Mouse (Mus musculus): ENCODE measurements around the gene Alpk1. TPM values are rescaled to one million over a fixed set of nuclear protein-coding genes. Genes with fewer than 3 reads are reported as not detected.

Alpk1 gene
- polyA plus RNA-seq, 1 experiment from 2014 or later: 0.74 TPM

- no peak for ATAC-seq (ENCODE audit: insufficient number of reproducible peaks, insufficient read depth, low FRiP score, low TSS enrichment, low read depth)
- no peaks in the 10 kb centered on the region for H3K9me3 ChIP-seq
- no peak overlapping the region for H3K4me2 ChIP-seq
- 52% methylated on average over 8 of the region's 8 CpGs for WGBS
- peaks cover 45% of the 10 kb centered on the region for H3K27me3 ChIP-seq
- no peak overlapping the region for H3K27ac ChIP-seq
- H3K4me1 ChIP-seq (replicated peaks): no peaks in the 10 kb centered on the region
- no peak overlapping the region for H3K9ac ChIP-seq (replicated peaks)
- H3K36me3 ChIP-seq: no peaks in the 10 kb centered on the region
- no peak overlapping the region for H3K4me3 ChIP-seq (replicated peaks)
Measured at GRCm38 (mm10) chr3:127762403-127762802, 17.9 kb downstream of the Alpk1 start.

- Histone ChIP-seq H3K4me2 (no peak overlapping the region), H3K27me3 (peaks cover 75% of the 10 kb centered on the region), H3K4me3 (replicated peaks) (no peak overlapping the region), H3K36me3 (no peaks in the 10 kb centered on the region), H3K9me3 (no peaks in the 10 kb centered on the region), H3K27ac (no peak overlapping the region), H3K9ac (replicated peaks) (0 out of 2 replicates have a peak overlapping the region, but pooled peaks have one; percentile 0), H3K4me1 (replicated peaks) (no peaks in the 10 kb centered on the region)
- WGBS: 21% methylated on average over 8 of the region's 8 CpGs
- ATAC-seq (ENCODE audit: insufficient number of reproducible peaks, insufficient read depth, low FRiP score, low TSS enrichment, low read depth): no peak
Measured at GRCm38 (mm10) chr3:127759212-127759611, 21.1 kb downstream of the Alpk1 start.

GRCm38 (mm10) chr3:127758806-127759205 is 21.5 kb downstream of the Alpk1 start:
- no peaks in the 10 kb centered on the region for H3K36me3 ChIP-seq
- H3K4me3 ChIP-seq (replicated peaks): no peak overlapping the region
- H3K27ac ChIP-seq: no peak overlapping the region
- peaks cover 77% of the 10 kb centered on the region for H3K27me3 ChIP-seq
- H3K9ac ChIP-seq (replicated peaks): 0 out of 2 replicates have a peak overlapping the region, but pooled peaks have one; percentile 0
- no peak overlapping the region for H3K4me2 ChIP-seq
- no peak for ATAC-seq (ENCODE audit: insufficient number of reproducible peaks, insufficient read depth, low FRiP score, low TSS enrichment, low read depth)
- no peaks in the 10 kb centered on the region for H3K9me3 ChIP-seq
- H3K4me1 ChIP-seq (replicated peaks): no peaks in the 10 kb centered on the region
- 69% methylated on average over 4 of the region's 4 CpGs for WGBS

GRCm38 (mm10) chr3:127757886-127758301 is 22.4 kb downstream of the Alpk1 start:
- Histone ChIP-seq H3K9ac (replicated peaks) (no peak overlapping the region), H3K9me3 (no peaks in the 10 kb centered on the region), H3K36me3 (no peaks in the 10 kb centered on the region), H3K27me3 (peaks cover 80% of the 10 kb centered on the region), H3K4me1 (replicated peaks) (no peaks in the 10 kb centered on the region), H3K4me2 (no peak overlapping the region), H3K4me3 (replicated peaks) (no peak overlapping the region), H3K27ac (no peak overlapping the region)
- no peak for ATAC-seq (ENCODE audit: insufficient number of reproducible peaks, insufficient read depth, low FRiP score, low TSS enrichment, low read depth)

GRCm38 (mm10) chr3:127756458-127756857 is 23.9 kb downstream of the Alpk1 start:
- no peak for ATAC-seq (ENCODE audit: insufficient number of reproducible peaks, insufficient read depth, low FRiP score, low TSS enrichment, low read depth)
- no peak overlapping the region for H3K27ac ChIP-seq
- no peaks in the 10 kb centered on the region for H3K9me3 ChIP-seq
- WGBS: 81% methylated on average over 6 of the region's 6 CpGs
- H3K27me3 ChIP-seq: peaks cover 75% of the 10 kb centered on the region
- no peaks in the 10 kb centered on the region for H3K4me1 ChIP-seq (replicated peaks)
- H3K9ac ChIP-seq (replicated peaks): no peak overlapping the region
- H3K4me3 ChIP-seq (replicated peaks): no peak overlapping the region
- no peak overlapping the region for H3K4me2 ChIP-seq
- H3K36me3 ChIP-seq: no peaks in the 10 kb centered on the region

- Histone ChIP-seq H3K4me3 (replicated peaks) (no peak overlapping the region), H3K9me3 (no peaks in the 10 kb centered on the region), H3K27ac (no peak overlapping the region), H3K4me1 (replicated peaks) (peaks cover 7% of the 10 kb centered on the region; the same call in 1 of the 2 replicates), H3K27me3 (peaks cover 79% of the 10 kb centered on the region), H3K36me3 (no peaks in the 10 kb centered on the region), H3K4me2 (peak overlapping the region; percentile 39), H3K9ac (replicated peaks) (no peak overlapping the region)
- no peak for ATAC-seq (ENCODE audit: insufficient number of reproducible peaks, insufficient read depth, low FRiP score, low TSS enrichment, low read depth)
- WGBS: 17% methylated on average over 12 of the region's 12 CpGs
Measured at GRCm38 (mm10) chr3:127749981-127750562, 30.3 kb downstream of the Alpk1 start.

- peaks cover 7% of the 10 kb centered on the region; the same call in 1 of the 2 replicates for H3K4me1 ChIP-seq (replicated peaks)
- H3K27me3 ChIP-seq: peaks cover 80% of the 10 kb centered on the region
- 16% methylated on average over 9 of the region's 9 CpGs for WGBS
- no peak overlapping the region for H3K4me3 ChIP-seq (replicated peaks)
- no peak overlapping the region for H3K9ac ChIP-seq (replicated peaks)
- ATAC-seq (ENCODE audit: insufficient number of reproducible peaks, insufficient read depth, low FRiP score, low TSS enrichment, low read depth): no peak
- H3K4me2 ChIP-seq: peak overlapping the region; percentile 29
- H3K36me3 ChIP-seq: no peaks in the 10 kb centered on the region
- no peak overlapping the region for H3K27ac ChIP-seq
- no peaks in the 10 kb centered on the region for H3K9me3 ChIP-seq
Measured at GRCm38 (mm10) chr3:127749266-127749665, 31.1 kb downstream of the Alpk1 start.

GRCm38 (mm10) chr3:127748644-127749043 is 31.7 kb downstream of the Alpk1 start:
- H3K4me3 ChIP-seq (replicated peaks): no peak overlapping the region
- no peak overlapping the region for H3K9ac ChIP-seq (replicated peaks)
- peaks cover 7% of the 10 kb centered on the region; the same call in 1 of the 2 replicates for H3K4me1 ChIP-seq (replicated peaks)
- ATAC-seq (ENCODE audit: insufficient number of reproducible peaks, insufficient read depth, low FRiP score, low TSS enrichment, low read depth): no peak
- peaks cover 78% of the 10 kb centered on the region for H3K27me3 ChIP-seq
- no peak overlapping the region for H3K4me2 ChIP-seq
- H3K27ac ChIP-seq: no peak overlapping the region
- no peaks in the 10 kb centered on the region for H3K9me3 ChIP-seq
- 56% methylated on average over 4 of the region's 4 CpGs for WGBS
- H3K36me3 ChIP-seq: no peaks in the 10 kb centered on the region

- 0 out of 2 replicates have a peak, but pooled peaks cover 10% of the 10 kb centered on the region for H3K9me3 ChIP-seq
- H3K27ac ChIP-seq: no peak overlapping the region
- no peak for ATAC-seq (ENCODE audit: insufficient number of reproducible peaks, insufficient read depth, low FRiP score, low TSS enrichment, low read depth)
- WGBS: 9% methylated on average over 16 of the region's 16 CpGs
- H3K4me3 ChIP-seq (replicated peaks): no peak overlapping the region
- no peak overlapping the region for H3K4me2 ChIP-seq
- no peak overlapping the region for H3K9ac ChIP-seq (replicated peaks)
- peaks cover 7% of the 10 kb centered on the region; the same call in 1 of the 2 replicates for H3K4me1 ChIP-seq (replicated peaks)
- H3K36me3 ChIP-seq: no peaks in the 10 kb centered on the region
- peaks cover 66% of the 10 kb centered on the region for H3K27me3 ChIP-seq
Measured at GRCm38 (mm10) chr3:127745911-127746640, 34.3 kb downstream of the Alpk1 start.

- no peak for ATAC-seq (ENCODE audit: insufficient number of reproducible peaks, insufficient read depth, low FRiP score, low TSS enrichment, low read depth)
- H3K27ac ChIP-seq: no peak overlapping the region
- H3K4me3 ChIP-seq (replicated peaks): no peak overlapping the region
- H3K4me2 ChIP-seq: no peak overlapping the region
- no peaks in the 10 kb centered on the region for H3K36me3 ChIP-seq
- 0 out of 2 replicates have a peak, but pooled peaks cover 13% of the 10 kb centered on the region for H3K9me3 ChIP-seq
- H3K9ac ChIP-seq (replicated peaks): no peak overlapping the region
- peaks cover 7% of the 10 kb centered on the region; the same call in 1 of the 2 replicates for H3K4me1 ChIP-seq (replicated peaks)
- peaks cover 61% of the 10 kb centered on the region for H3K27me3 ChIP-seq
- WGBS: 3% methylated on average over 6 of the region's 6 CpGs
Measured at GRCm38 (mm10) chr3:127745504-127745903, 34.8 kb downstream of the Alpk1 start.

- 54% methylated on average over 13 of the region's 14 CpGs for WGBS
- Histone ChIP-seq H3K4me3 (replicated peaks) (no peak overlapping the region), H3K27ac (no peak overlapping the region), H3K4me2 (no peak overlapping the region), H3K4me1 (replicated peaks) (no peaks in the 10 kb centered on the region), H3K9me3 (0 out of 2 replicates have a peak, but pooled peaks cover 13% of the 10 kb centered on the region), H3K27me3 (peaks cover 46% of the 10 kb centered on the region), H3K36me3 (no peaks in the 10 kb centered on the region), H3K9ac (replicated peaks) (no peak overlapping the region)
- no peak for ATAC-seq (ENCODE audit: insufficient number of reproducible peaks, insufficient read depth, low FRiP score, low TSS enrichment, low read depth)
Measured at GRCm38 (mm10) chr3:127743614-127744365, 36.5 kb downstream of the Alpk1 start.

Data from limb, embryonic 12.5 days (tissue).